Mouse (Mus musculus) cerebellum, adult 2 months (tissue): ENCODE measurements around the gene Acsf2.

ENCODE experiments used
- CTCF ChIP-seq: fragments of 200-500 bp; IDR thresholded peaks from 2 replicates; pipeline ENCODE4 v1.5.1; 2011; ENCODE audit warnings: low read depth, mild to moderate bottlenecking, control low read depth, low read length, moderate library complexity, borderline replicate concordance; ENCODE audit not compliant: insufficient read depth
- POLR2A ChIP-seq: fragments of 200-500 bp; IDR thresholded peaks from 2 replicates; pipeline ENCODE4 v1.6.1; 2011; ENCODE audit warnings: low read length, control low read depth, borderline replicate concordance; ENCODE audit not compliant: insufficient read depth

DNA sequence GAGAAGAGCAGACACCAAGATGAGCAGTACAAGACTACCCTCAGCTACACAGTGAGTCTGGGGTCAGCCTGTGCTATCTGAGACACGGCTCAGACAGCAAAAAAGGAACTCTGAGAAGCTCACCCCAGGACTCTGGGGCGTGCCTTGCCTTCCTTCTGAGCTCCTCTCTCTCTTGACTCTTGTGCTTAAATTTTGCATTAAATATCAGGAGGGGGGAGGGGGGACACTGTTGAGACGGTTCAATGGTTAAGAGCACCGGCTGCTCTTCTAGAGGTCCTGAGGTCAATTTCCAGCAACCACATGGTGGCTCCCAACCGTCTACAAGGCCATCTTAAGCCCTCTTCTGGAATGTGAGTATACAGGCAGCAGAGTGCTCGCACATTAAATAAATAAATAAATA lies 14.2 kb downstream of the Acsf2 start:
- TF ChIP-seq CTCF = no peak
- TF ChIP-seq POLR2A = no peak
